Mouse (Mus musculus) brain, adult 2 months (tissue): ENCODE results near the gene Sprr2j-ps.

ENCODE experiments used
- DNase-seq: peaks from one replicate; pipeline ENCODE4 v3.0.0; 2011; ENCODE audit warnings: low read depth, low spot score

Sprr2j-ps gene

DNA sequence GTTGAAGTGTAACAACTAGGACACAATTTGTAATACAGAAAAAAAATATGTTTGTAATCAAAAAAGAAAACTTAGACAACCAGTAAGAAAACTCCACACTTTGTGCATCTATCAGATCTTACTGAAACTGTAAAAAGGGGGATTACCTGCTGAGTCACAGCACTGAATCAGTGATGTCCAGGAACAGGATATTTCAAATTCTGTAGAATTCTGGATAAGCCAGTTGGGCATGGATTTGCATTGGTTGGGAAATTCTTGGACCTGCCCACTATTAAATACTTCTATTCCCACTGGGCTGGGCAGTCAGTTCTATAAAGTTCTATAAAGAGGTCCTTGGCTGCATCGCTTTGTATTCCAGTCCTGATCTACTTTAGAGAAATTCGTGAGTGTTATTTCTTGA is at the start of gene Sprr2j-ps:
TSS of gene Sprr2j-ps (plus strand) at position 301 of the 400 bp plus-strand sequence.
- no peak for DNase-seq

- DNase-seq: peak; percentile 26
Measured at GRCm38 (mm10) chr3:92373613-92374012, 44.3 kb upstream of the Sprr2j-ps start.

GRCm38 (mm10) chr3:92385385-92385784 is 32.5 kb upstream of the Sprr2j-ps start, which contains the start of gene Sprr2h:
Gene Sprr2h (plus strand): TSS chr3:92385685.
- DNase-seq: no peak

GRCm38 (mm10) chr3:92394301-92394700 is 23.6 kb upstream of the Sprr2j-ps start:
- DNase-seq: peak; percentile 13

DNA sequence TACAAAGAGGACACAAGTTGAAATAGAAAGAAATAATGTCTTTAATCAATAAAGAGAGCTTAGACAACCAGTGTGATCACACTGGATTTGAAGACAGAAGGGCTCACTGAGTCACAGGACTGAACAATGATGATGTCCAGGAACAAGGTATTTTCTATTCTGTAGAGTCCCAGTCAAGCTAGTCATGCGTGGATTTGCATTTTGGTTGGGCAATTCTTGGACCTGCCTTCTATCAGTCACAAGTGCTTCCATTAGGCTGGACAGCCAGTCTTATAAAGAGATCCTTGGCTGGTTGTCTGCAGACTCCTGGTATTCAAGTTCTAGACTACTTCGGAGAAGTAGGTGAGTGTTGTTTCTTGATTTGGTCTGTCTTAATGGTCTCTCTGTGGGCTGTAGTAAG is 10.2 kb upstream of the Sprr2j-ps start, which contains the start of gene Sprr2i:
TSS of gene Sprr2i (plus strand) at position 301 of the 400 bp plus-strand sequence.
- DNase-seq: no peak

GRCm38 (mm10) chr3:92429323-92429722 is 11.4 kb downstream of the Sprr2j-ps start, which contains the start of gene Gm9774:
Gene Gm9774 (minus strand): TSS chr3:92429423.
- DNase-seq: no peak

DNA sequence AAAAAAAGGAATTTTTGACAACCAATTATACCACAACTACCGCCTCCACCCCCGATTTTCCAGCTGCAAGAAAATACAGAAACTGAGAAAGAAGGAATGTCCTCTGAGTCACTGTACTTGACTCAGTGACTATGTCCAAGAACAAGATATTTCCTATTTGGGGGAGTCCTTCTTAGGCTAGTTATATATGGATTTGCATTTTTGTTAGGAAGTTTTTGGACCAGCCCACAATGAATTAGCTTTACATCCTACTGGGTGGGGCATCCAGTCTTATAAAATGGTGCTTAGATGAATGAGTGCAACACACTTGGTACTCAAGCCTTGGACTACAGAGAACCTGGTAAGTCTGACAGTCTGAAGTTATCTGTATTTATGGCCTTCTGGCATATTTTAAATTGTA is 14.4 kb downstream of the Sprr2j-ps start, which contains the start of gene Sprr2k:
TSS of gene Sprr2k (plus strand) at position 301 of the 400 bp plus-strand sequence.
- DNase-seq: no peak

- no peak for DNase-seq
Measured at GRCm38 (mm10) chr3:92438689-92439088, 20.8 kb downstream of the Sprr2j-ps start, which contains the start of gene Sprr1b. Gene Sprr1b (minus strand): TSS chr3:92438789.

DNA sequence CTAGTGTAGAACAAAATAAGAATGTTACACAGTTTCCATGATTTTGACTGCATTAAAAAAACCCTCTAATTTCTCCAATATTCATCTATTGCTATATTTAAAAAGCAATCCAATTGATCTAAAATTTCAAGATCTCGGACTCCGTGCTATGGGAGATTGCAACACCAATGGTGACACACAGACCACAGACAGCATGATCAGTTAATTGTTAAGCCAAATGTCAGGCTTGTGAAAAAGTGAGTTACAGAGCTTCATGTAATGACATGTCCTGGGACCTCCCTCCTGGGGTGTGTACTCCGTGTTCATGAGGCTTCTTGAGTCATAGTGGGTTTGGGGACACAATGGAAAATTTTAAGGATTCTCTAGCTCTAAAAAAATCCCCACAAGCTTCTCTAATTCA is 22.3 kb downstream of the Sprr2j-ps start:
- DNase-seq: no peak

DNA sequence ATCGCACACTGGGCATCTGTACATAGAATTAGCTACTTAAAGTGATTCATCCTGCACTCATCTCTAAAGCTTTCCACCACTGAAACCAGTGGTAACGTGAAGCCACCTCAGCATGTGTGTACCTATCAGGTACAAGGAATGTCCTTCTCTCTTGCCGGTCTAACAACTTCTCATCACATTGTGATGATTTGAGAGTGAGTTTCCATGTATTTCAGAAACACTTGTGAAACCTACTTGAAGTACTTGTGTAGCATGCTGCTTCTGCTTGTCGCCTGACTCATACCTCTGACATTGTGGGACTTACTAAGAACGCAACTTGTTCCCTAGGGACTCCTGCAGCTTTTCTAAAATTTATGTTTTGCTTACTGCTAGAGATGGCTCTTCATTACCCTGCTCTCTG is 37.3 kb downstream of the Sprr2j-ps start:
- no peak for DNase-seq

DNA sequence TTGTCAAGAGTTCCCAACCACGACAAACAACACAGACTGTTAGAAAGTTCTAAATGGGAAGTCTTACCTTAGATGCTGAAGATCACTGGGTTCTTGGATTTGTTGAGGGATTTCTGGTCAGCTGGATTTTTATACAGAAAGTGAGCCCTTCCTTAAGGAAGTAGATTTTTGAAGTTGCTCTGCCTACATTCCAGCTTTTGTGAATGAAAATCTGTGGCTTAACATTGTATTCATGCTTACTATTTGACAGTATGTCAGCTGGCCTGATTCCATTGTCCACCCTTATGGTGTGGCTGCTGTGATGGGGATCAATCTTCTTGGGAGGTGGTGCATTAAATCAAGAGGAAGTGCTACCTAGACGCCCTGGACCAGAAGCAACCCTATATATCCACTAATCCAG is 40.7 kb downstream of the Sprr2j-ps start, which contains the start of gene Sprr3:
TSS of gene Sprr3 (minus strand) at position 101 of the 400 bp plus-strand sequence.
- no peak for DNase-seq

GRCm38 (mm10) chr3:92466576-92466975 is 48.7 kb downstream of the Sprr2j-ps start:
- no peak for DNase-seq

DNA sequence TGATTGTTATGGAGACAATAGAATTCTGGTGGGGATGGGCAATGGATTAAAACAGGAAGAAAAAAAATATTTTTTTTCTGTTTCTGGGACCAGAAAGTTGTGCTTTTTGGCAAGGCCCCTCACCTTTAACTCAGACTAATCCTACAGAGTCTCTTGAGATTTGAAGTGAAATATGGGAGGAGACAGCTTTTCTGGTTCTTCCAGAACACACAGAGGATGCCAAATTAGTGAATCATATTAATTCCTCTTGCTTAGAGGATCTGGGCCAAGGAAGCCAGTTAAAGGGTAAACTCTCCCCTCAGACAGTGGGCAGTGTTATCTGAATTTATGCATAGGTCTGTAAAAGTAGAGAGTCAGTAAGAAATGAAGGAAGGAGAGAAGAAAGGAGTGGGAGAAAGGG is 49.5 kb downstream of the Sprr2j-ps start:
- DNase-seq: no peak
